Mouse (Mus musculus) frontal cortex, adult (tissue): ENCODE results near the gene Cpsf7.
"Not testable (repeated sequence)": the region's sequence is repeated elsewhere in the genome, so short reads cannot be mapped to it uniquely, and the experiment has no call there.

Experiments used
- ATAC-seq: cut with Nextera tagmentation; 2 replicates; pipeline ENCODE4 v1.9.2; 2017; ENCODE audit warnings: mild to moderate bottlenecking, moderate library complexity, mixed read lengths; ENCODE audit not compliant: low TSS enrichment

The Cpsf7 gene

GRCm38 (mm10) chr19:10525106-10525901 lies at the start of gene Cpsf7:
Gene Cpsf7, plus strand, starts transcription at chr19:10525266.
- ATAC-seq, result peak; percentile 94

GRCm38 (mm10) chr19:10479541-10479940 lies 45.5 kb upstream of the Cpsf7 start:
- ATAC-seq, result no peak

GRCm38 (mm10) chr19:10482703-10483102 lies 42.4 kb upstream of the Cpsf7 start, which contains the start of gene Ppp1r32:
Gene Ppp1r32, minus strand, starts transcription at chr19:10482928.
- no peak for ATAC-seq

- peak; percentile 96 for ATAC-seq
Observed at GRCm38 (mm10) chr19:10486264-10486738, 38.8 kb upstream of the Cpsf7 start.

GRCm38 (mm10) chr19:10495670-10496069 lies 29.4 kb upstream of the Cpsf7 start:
- no peak for ATAC-seq

- ATAC-seq, result no peak
Observed at GRCm38 (mm10) chr19:10496976-10497375, 28.1 kb upstream of the Cpsf7 start.

GRCm38 (mm10) chr19:10497512-10498160 lies 27.4 kb upstream of the Cpsf7 start:
- ATAC-seq, result peak; percentile 64

GRCm38 (mm10) chr19:10500581-10500980 lies 24.5 kb upstream of the Cpsf7 start:
- peak; percentile 42 for ATAC-seq

GRCm38 (mm10) chr19:10502571-10502970 lies 22.5 kb upstream of the Cpsf7 start:
- peak; percentile 44; the same call in 1 of the 2 replicates for ATAC-seq

- no peak for ATAC-seq
Observed at GRCm38 (mm10) chr19:10510759-10511330, 14.2 kb upstream of the Cpsf7 start.

GRCm38 (mm10) chr19:10520355-10520754 lies 4.7 kb upstream of the Cpsf7 start:
- ATAC-seq, result no peak

- no peak for ATAC-seq
Observed at GRCm38 (mm10) chr19:10521926-10522325, 3.1 kb upstream of the Cpsf7 start.

- ATAC-seq, result no peak
Observed at GRCm38 (mm10) chr19:10523483-10524080, 1.5 kb upstream of the Cpsf7 start.

GRCm38 (mm10) chr19:10524784-10525105 lies 321 bp upstream of the Cpsf7 start:
- ATAC-seq, result peak; percentile 45; the same call in 1 of the 2 replicates

- ATAC-seq, result peak; percentile 38; the same call in 1 of the 2 replicates
Observed at GRCm38 (mm10) chr19:10525910-10526309, 844 bp downstream of the Cpsf7 start, which contains the start of gene Sdhaf2. Gene Sdhaf2, minus strand, starts transcription at chr19:10526142.

- no peak for ATAC-seq
Observed at GRCm38 (mm10) chr19:10530082-10530481, 5.0 kb downstream of the Cpsf7 start.

- ATAC-seq, result no peak
Observed at GRCm38 (mm10) chr19:10539454-10539853, 14.4 kb downstream of the Cpsf7 start.

GRCm38 (mm10) chr19:10555624-10556510 lies 30.8 kb downstream of the Cpsf7 start, which contains the start of gene Tmem216:
Gene Tmem216, minus strand, starts transcription at chr19:10556238.
- peak; percentile 98 for ATAC-seq

- ATAC-seq, result no peak
Observed at GRCm38 (mm10) chr19:10557001-10557400, 31.9 kb downstream of the Cpsf7 start.

- no peak for ATAC-seq
Observed at GRCm38 (mm10) chr19:10557430-10557829, 32.4 kb downstream of the Cpsf7 start.

GRCm38 (mm10) chr19:10557837-10558375 lies 32.8 kb downstream of the Cpsf7 start:
- ATAC-seq, result not testable (repeated sequence)
